In genomic region chr4:44106297-44106821, GRCm38 (mm10) we compare ENCODE assay signal across 8 mouse cellular contexts. TPM values are rescaled to one million over a fixed set of nuclear protein-coding genes. Genes with fewer than 3 reads are reported as not detected.
DNase-seq lines count a peak whose midpoint lies in the region; ATAC-seq and TF ChIP-seq lines count a peak whose summit lies in the region.

No protein-coding gene starts in this region.

- peak overlapping the region; percentile 30 for H3K4me2 ChIP-seq in kidney, embryonic 14.5 days (replicated peaks; ENCODE audit: low read depth, low read length)
- peak overlapping the region; percentile 42 for H3K4me2 ChIP-seq in embryonic facial prominence, embryonic 12.5 days (replicated peaks)
- peak overlapping the region; percentile 43 for H3K4me2 ChIP-seq in neural tube, embryonic 13.5 days

- H3K9me3 ChIP-seq in kidney, embryonic 14.5 days (ENCODE audit: control insufficient read depth, low read length): no peaks in the 10 kb centered on the region
- H3K9me3 ChIP-seq in embryonic facial prominence, embryonic 12.5 days: no peaks in the 10 kb centered on the region
- no peaks in the 10 kb centered on the region for H3K9me3 ChIP-seq in neural tube, embryonic 13.5 days

- DNase-seq in kidney, adult 2 months: no peak
- DNase-seq in cerebellum, adult 11-12 months: no peak
- DNase-seq in cerebellum, postnatal 25 days: no peak
- DNase-seq in testis, postnatal 14 days (ENCODE audit: low spot score): no peak

- H3K4me1 ChIP-seq in kidney, embryonic 14.5 days (ENCODE audit: control insufficient read depth, insufficient read depth, low read length): peaks cover 13% of the 10 kb centered on the region
- H3K4me1 ChIP-seq in kidney, adult 2 months (ENCODE audit: control insufficient read depth, insufficient read depth, low read length): no peaks in the 10 kb centered on the region
- peaks cover 29% of the 10 kb centered on the region for H3K4me1 ChIP-seq in embryonic facial prominence, embryonic 12.5 days
- H3K4me1 ChIP-seq in neural tube, embryonic 13.5 days (replicated peaks): peaks cover 38% of the 10 kb centered on the region

- H3K27ac ChIP-seq in kidney, embryonic 14.5 days (ENCODE audit: low read depth, low read length): peak overlapping the region; percentile 47; the same call in 1 of the 2 replicates
- no peak overlapping the region for H3K27ac ChIP-seq in kidney, adult 2 months (ENCODE audit: insufficient read depth, low read depth, low read length)
- 0 out of 2 replicates have a peak overlapping the region, but pooled peaks have one; percentile 25 for H3K27ac ChIP-seq in embryonic facial prominence, embryonic 12.5 days
- H3K27ac ChIP-seq in neural tube, embryonic 13.5 days (replicated peaks): 0 out of 2 replicates have a peak overlapping the region, but pooled peaks have one; percentile 23

- no peak for TF ChIP-seq POLR2A in kidney, adult 2 months (IDR thresholded peaks at IDR 0.05; ENCODE audit: low read depth, low read length)

- peak overlapping the region; percentile 13; the same call in 1 of the 2 replicates for H3K4me3 ChIP-seq in kidney, embryonic 14.5 days (ENCODE audit: low read length)
- no peak overlapping the region for H3K4me3 ChIP-seq in kidney, adult 2 months (ENCODE audit: insufficient read depth, low read depth, low read length)
- H3K4me3 ChIP-seq in embryonic facial prominence, embryonic 12.5 days: peak overlapping the region; percentile 21
- peak overlapping the region; percentile 25 for H3K4me3 ChIP-seq in neural tube, embryonic 13.5 days

- ATAC-seq in kidney, embryonic 14.5 days (ENCODE audit: low FRiP score, low TSS enrichment): no peak
- peak; percentile 44; the same call in 1 of the 2 replicates for ATAC-seq in embryonic facial prominence, embryonic 12.5 days (ENCODE audit: insufficient number of reproducible peaks, insufficient read depth, low FRiP score, low TSS enrichment)
- peak; percentile 38 for ATAC-seq in inflammation-experienced regulatory T-cells, adult 6 months
- no peak for ATAC-seq in neural tube, embryonic 13.5 days (ENCODE audit: low read depth)

- no peaks in the 10 kb centered on the region for H3K27me3 ChIP-seq in kidney, embryonic 14.5 days (ENCODE audit: control insufficient read depth, insufficient read depth, low read length)
- H3K27me3 ChIP-seq in kidney, adult 2 months (replicated peaks; ENCODE audit: control insufficient read depth, insufficient read depth, low read length): no peaks in the 10 kb centered on the region
- H3K27me3 ChIP-seq in embryonic facial prominence, embryonic 12.5 days: no peaks in the 10 kb centered on the region
- H3K27me3 ChIP-seq in neural tube, embryonic 13.5 days: no peaks in the 10 kb centered on the region

- peak overlapping the region; percentile 42; the same call in 1 of the 2 replicates for H3K9ac ChIP-seq in kidney, embryonic 14.5 days (ENCODE audit: low read depth, low read length)
- H3K9ac ChIP-seq in embryonic facial prominence, embryonic 12.5 days: no peak overlapping the region; the same call in 1 of the 2 replicates
- H3K9ac ChIP-seq in neural tube, embryonic 13.5 days: no peak overlapping the region

- WGBS in kidney, embryonic 14.5 days: 33% methylated on average over 18 of the region's 18 CpGs
- 31% methylated on average over 18 of the region's 18 CpGs for WGBS in kidney, adult 2 months
- WGBS in embryonic facial prominence, embryonic 12.5 days: 23% methylated on average over 18 of the region's 18 CpGs
- WGBS in neural tube, embryonic 13.5 days: 40% methylated on average over 18 of the region's 18 CpGs

- TF ChIP-seq CTCF in kidney, adult 2 months (conservative IDR thresholded peaks at IDR 0.05; ENCODE audit: insufficient read depth, insufficient read length, low read depth, low read length): no peak

- H3K36me3 ChIP-seq in kidney, embryonic 14.5 days (ENCODE audit: control insufficient read depth, insufficient read depth, low read length): no peaks in the 10 kb centered on the region
- no peaks in the 10 kb centered on the region for H3K36me3 ChIP-seq in kidney, adult 2 months (ENCODE audit: control insufficient read depth, insufficient read depth, low read length)
- H3K36me3 ChIP-seq in embryonic facial prominence, embryonic 12.5 days: no peaks in the 10 kb centered on the region
- no peaks in the 10 kb centered on the region for H3K36me3 ChIP-seq in neural tube, embryonic 13.5 days

RNA-seq across cellular contexts. Expression of gene Gne, which starts 22.4 kb away (rescaled TPM):
- polyA plus RNA-seq in kidney, embryonic 14.5 days (2014; fragmentation: Nextera tagmentation; extraction: Ambion mirVana): 14.4 and 23.2 TPM in 2 replicates
- 26.2 and 26.4 TPM in 2 replicates for polyA plus RNA-seq in kidney, adult 2 months (2012; rRNA removed)
- polyA plus RNA-seq in embryonic facial prominence, embryonic 12.5 days (2016; fragmentation: Nextera tagmentation; extraction: Ambion mirVana): 20.4 and 23.8 TPM in 2 replicates
- 10 to 100 TPM; 13.2 to 20.6 (median 19.4) TPM for polyA plus RNA-seq in inflammation-experienced regulatory T-cells, adult 6 months (2017; shearing (Covaris generic))
- 23.3 and 25.4 TPM in 2 replicates for polyA plus RNA-seq in neural tube, embryonic 13.5 days (2015; fragmentation: Nextera tagmentation; extraction: Ambion mirVana)

Comparison
In these comparisons a context has a peak if more than half of its experiments do, and no peak if none do; other contexts are left out.
1. ATAC-seq: peak in embryonic facial prominence, embryonic 12.5 days (single experiment) and inflammation-experienced regulatory T-cells, adult 6 months (single experiment); none in kidney, embryonic 14.5 days (single experiment) and neural tube, embryonic 13.5 days (single experiment).
2. Peak in every context shown above with its lines, with median percentiles within 50 percentile points of each other: H3K4me2 ChIP-seq.